Mouse (Mus musculus) heart, embryonic 11.5 days (tissue): ENCODE measurements around the gene Efemp2. TPM values are rescaled to one million over a fixed set of nuclear protein-coding genes. Genes with fewer than 3 reads are reported as not detected.
A peak's percentile ranks its signal among the peaks of the same experiment; 100 is the strongest.

Experiments used
- ATAC-seq: fragments of 200-750 bp; cut with Nextera tagmentation; replicated peaks from 2 replicates; pipeline ENCODE4 v1.8.0; 2017; ENCODE audit warnings: moderate library complexity; ENCODE audit not compliant: insufficient number of reproducible peaks, low FRiP score, low TSS enrichment
- H3K27ac ChIP-seq: fragments of 300-500 bp; sonication (generic); 2 replicates; pipeline ENCODE4 v1.5.1; 2014; ENCODE audit warnings: mild to moderate bottlenecking, low read depth, low read length
- H3K27me3 ChIP-seq: fragments of 300-500 bp; sonication (generic); 2 replicates; pipeline ENCODE4 v1.6.1; 2014; ENCODE audit warnings: mild to moderate bottlenecking, low read length, mixed read lengths; ENCODE audit not compliant: control insufficient read depth, insufficient read depth
- H3K36me3 ChIP-seq: fragments of 300-500 bp; sonication (generic); 2 replicates; pipeline ENCODE4 v1.6.1; 2014; ENCODE audit warnings: mild to moderate bottlenecking, low read length, moderate library complexity, mixed read lengths; ENCODE audit not compliant: control insufficient read depth, insufficient read depth
- H3K4me1 ChIP-seq: fragments of 300-500 bp; sonication (generic); 2 replicates; pipeline ENCODE4 v1.6.1; 2014; ENCODE audit warnings: low read length; ENCODE audit not compliant: control insufficient read depth, insufficient read depth
- H3K4me2 ChIP-seq: fragments of 300-500 bp; sonication (generic); 2 replicates; pipeline ENCODE4 v1.6.1; 2014; ENCODE audit warnings: mild to moderate bottlenecking, moderate library complexity
- H3K4me3 ChIP-seq: fragments of 300-500 bp; sonication (generic); 2 replicates; pipeline ENCODE4 v1.5.1; 2014; ENCODE audit warnings: low read depth, low read length
- H3K9ac ChIP-seq: fragments of 300-500 bp; sonication (generic); 2 replicates; pipeline ENCODE4 v1.6.1; 2014; ENCODE audit warnings: mild to moderate bottlenecking, low read depth, low read length, moderate library complexity
- H3K9me3 ChIP-seq: fragments of 300-500 bp; sonication (generic); replicated peaks from 2 replicates; pipeline ENCODE4 v1.6.1; 2016; ENCODE audit warnings: low read length; ENCODE audit not compliant: control insufficient read depth
- WGBS: fragments of 180-500 bp; shearing (Covaris S2); extraction: QIAGEN DNeasy Blood & Tissue Kit; methylation state at CpG from one replicate; pipeline ENCODE4 v1.1.7; 2014; ENCODE audit not compliant: insufficient replicate concordance; 5-methylcytosine and 5-hydroxymethylcytosine counted together
- polyA plus RNA-seq: library from polyadenylated mRNA; unstranded; fragments of >200 nt; fragmentation: Nextera tagmentation; extraction: Ambion mirVana; gene quantifications from 2 replicates; pipeline ENCODE4 v1.2.1, GENCODE M21; 2014

Efemp2 gene
- polyA plus RNA-seq, 1 experiment from 2014 or later = 72.2 TPM

DNA sequence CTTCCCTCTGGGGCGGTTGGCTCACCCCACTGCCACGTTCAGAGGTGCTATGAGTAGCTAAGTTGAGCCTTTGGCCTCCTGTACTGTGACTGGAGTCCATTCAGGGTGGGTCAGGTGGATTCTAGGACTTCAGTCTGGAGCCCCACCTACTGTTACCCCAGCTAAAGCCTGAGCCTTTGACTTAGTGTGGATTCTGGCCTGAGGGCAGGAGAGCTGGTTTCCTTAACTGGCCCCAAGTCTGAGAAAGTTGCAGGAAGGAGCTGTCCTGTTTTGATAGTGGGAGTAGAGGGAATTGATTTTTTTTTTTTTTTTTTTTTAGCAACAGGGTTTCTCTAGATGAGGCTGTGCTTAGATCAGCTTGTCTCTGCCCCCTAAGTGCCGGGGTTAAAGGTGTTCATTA is 20.6 kb downstream of the Efemp2 start:
- Histone ChIP-seq H3K4me1 (peaks cover 8% of the 10 kb centered on the region), H3K27me3 (no peaks in the 10 kb centered on the region), H3K4me3 (no peak overlapping the region), H3K27ac (no peak overlapping the region), H3K36me3 (peaks cover 34% of the 10 kb centered on the region), H3K9ac (no peak overlapping the region), H3K9me3 (no peaks in the 10 kb centered on the region), H3K4me2 (no peak overlapping the region)
- WGBS = 88% methylated on average over 3 of the region's 3 CpGs
- ATAC-seq = no peak

DNA sequence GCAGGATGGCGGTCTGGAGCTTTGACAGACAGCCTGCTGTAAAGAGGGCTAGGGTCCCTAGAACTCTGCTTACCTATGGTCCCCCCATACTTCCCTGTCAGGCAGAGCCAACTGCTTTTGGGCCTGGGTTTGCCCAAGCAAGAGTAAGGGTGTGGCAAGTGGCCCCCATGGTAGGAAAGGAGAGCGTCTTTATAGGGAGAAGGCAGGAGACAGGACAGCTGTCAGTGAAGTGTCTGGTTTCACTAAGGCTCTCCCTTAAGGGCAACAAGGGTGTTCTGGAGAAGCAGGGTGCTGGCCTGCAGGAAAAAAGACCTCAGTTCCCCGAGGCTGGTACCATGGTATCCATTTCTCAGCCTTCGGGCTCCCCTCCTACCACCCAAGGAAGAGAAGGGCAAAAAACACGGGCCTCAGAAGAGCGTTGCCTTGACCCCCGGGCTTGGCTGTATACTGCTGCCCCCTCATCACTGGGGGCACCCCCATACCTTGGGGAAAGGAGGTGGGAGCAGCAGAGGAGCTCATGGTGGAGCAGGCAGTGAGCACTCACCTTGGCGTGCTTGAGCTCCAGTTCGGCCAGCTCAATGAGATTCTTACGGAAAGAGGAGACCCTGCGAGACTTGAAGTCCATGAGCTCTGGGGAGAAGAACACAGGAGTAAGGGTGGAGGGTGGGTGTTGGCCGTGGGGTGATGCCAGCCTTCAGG is 21.7 kb downstream of the Efemp2 start:
- WGBS = 80% methylated on average over 12 of the region's 12 CpGs
- H3K36me3 ChIP-seq = peaks cover 34% of the 10 kb centered on the region

DNA sequence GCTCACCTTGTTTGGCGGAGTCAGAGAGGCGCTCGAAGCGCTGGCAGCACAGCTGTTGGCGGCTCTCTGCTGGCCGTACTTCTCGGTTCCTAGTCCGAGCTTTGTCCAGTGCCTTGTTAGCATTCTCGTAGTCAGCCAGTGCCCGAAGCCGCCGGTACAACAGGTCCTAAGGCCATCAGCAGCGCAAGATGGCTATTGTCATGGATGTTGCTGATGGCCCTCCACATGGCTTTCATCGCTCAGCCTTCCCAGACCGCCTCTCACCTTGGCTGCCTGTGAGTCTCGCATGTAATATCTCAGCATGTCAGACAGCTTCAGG is 22.3 kb downstream of the Efemp2 start:
- Histone ChIP-seq H3K4me1 (peaks cover 8% of the 10 kb centered on the region), H3K27me3 (no peaks in the 10 kb centered on the region), H3K9ac (no peak overlapping the region), H3K4me2 (no peak overlapping the region), H3K4me3 (no peak overlapping the region), H3K9me3 (no peaks in the 10 kb centered on the region), H3K27ac (no peak overlapping the region), H3K36me3 (peaks cover 34% of the 10 kb centered on the region)
- no peak for ATAC-seq
- 85% methylated on average over 16 of the region's 16 CpGs for WGBS

More for the DNA sequence above, 21.7 kb downstream of the Efemp2 start:
- Histone ChIP-seq H3K9ac (no peak overlapping the region), H3K9me3 (no peaks in the 10 kb centered on the region), H3K27ac (no peak overlapping the region), H3K4me3 (no peak overlapping the region), H3K4me2 (no peak overlapping the region), H3K27me3 (no peaks in the 10 kb centered on the region), H3K4me1 (peaks cover 8% of the 10 kb centered on the region)
- ATAC-seq = no peak

DNA sequence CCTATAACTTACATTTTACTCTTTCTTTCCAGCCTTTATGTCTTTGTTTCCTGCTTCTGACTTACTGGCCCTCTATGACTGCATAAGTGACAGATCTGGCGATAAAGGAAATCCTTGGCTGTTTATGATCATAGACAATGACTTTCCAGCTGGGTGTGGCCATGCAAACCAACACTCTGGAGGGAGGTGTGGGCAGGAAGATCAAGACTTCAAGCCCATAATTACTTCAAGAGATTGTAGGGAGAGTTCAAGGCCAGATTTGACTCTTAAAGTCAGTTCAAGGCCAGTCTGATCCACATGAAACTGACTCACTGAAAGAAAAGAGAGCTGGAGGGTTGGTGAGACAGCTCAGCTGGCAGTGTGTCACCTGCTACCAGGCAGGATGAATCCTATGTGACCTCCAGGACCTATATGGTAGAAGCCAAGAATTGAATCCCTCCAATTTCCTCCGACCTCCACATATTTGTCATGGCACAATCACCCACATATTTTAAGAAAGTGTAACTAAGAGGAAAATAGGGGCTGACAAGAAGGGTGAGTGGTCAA is 26.6 kb downstream of the Efemp2 start:
- no peaks in the 10 kb centered on the region for H3K4me1 ChIP-seq
- no peak overlapping the region for H3K9ac ChIP-seq
- no peaks in the 10 kb centered on the region for H3K9me3 ChIP-seq
- H3K36me3 ChIP-seq = peaks cover 19% of the 10 kb centered on the region
- no peak for ATAC-seq
- no peak overlapping the region for H3K27ac ChIP-seq
- H3K4me2 ChIP-seq = no peak overlapping the region
- no peaks in the 10 kb centered on the region for H3K27me3 ChIP-seq
- WGBS = 86% methylated on average over 2 of the region's 2 CpGs
- H3K4me3 ChIP-seq = no peak overlapping the region

DNA sequence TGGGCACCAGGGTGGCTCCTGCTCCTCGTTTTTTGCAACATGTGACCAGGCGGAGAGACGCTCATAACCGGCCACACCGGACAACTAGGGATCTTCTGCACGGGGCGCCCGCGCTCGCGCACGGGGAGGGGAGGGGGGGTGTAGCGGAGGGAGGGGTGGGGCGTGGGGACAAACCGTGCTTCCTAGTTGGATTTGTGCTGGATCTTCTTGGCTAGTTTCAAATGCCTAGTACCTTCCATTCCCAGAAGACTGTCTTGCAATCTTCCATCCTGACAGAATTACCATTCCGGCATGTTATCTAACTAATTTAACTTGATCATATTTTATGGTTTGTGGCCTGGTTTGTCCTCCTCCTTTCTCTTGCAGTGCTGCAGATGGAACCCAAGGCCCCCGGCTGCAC is 29.9 kb downstream of the Efemp2 start, which contains the start of gene 1700020D05Rik:
TSS of gene 1700020D05Rik (minus strand) at position 101 of the 400 bp plus-strand sequence.
- H3K4me1 ChIP-seq = no peaks in the 10 kb centered on the region
- H3K36me3 ChIP-seq = no peaks in the 10 kb centered on the region
- H3K27me3 ChIP-seq = no peaks in the 10 kb centered on the region
- H3K27ac ChIP-seq = no peak within 1 kb of the TSS
- no peak within 1 kb of the TSS for H3K4me2 ChIP-seq
- H3K9me3 ChIP-seq = no peaks in the 10 kb centered on the region
- H3K9ac ChIP-seq = no peak within 1 kb of the TSS
- no peak within 1 kb of the TSS for H3K4me3 ChIP-seq
- no peak for ATAC-seq
- 44% methylated on average over 16 of the region's 17 CpGs for WGBS

DNA sequence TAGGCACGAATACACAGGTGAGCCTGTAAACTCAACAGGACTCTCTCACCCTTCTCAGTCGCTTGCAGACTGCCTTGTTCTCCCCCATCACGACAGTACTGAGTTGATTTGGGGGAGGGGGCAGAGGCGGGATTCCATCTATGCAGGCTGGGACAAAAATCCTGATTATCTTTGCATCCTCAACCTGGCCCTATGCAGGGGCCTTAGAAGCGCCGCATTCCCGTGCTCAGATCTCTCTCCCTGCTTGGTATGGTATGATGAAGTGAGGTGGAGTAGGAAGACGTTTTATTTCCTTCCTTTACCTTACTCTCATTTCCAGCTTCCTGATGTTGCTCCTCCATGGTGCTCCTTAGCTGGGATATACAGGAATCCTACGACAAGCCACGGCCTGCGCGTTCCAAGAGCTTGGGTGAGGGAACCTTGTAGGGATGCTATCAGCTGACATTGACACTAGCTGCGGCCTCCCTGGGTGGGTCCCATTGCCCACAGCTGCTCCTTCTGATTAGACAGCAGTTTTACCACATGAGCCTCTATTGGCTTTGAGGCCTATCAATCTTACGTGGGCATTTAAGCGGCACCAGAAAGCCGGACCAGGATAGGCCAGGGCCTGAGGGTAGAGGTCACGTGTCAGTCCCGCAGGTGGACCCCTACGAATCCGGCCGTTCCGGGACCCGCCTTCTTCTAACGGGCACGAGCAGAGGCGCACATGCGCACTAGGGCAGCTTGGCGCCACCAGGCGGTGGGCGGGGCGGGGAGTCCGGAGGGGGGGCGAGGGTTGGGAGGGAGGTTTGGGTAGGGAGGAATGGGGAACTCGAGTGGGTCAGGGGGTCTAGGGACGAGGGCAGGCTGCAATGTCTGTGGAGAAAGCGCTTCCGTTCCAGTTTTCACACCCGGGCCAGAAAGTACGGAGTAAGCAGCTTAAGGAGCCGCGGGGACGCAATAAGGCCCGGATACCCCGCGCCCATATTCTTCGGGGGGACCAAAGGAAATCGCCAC is 36.6 kb downstream of the Efemp2 start, which contains the start of gene Snx32:
TSS of gene Snx32 (minus strand) at position 508 of the 996 bp plus-strand sequence.
- H3K4me1 ChIP-seq = peaks cover 11% of the 10 kb centered on the region
- peak within 1 kb of the TSS; percentile 47 for H3K4me3 ChIP-seq
- H3K27ac ChIP-seq = 0 out of 2 replicates have a peak within 1 kb of the TSS, but pooled peaks have one; percentile 50
- H3K36me3 ChIP-seq = no peaks in the 10 kb centered on the region
- H3K9me3 ChIP-seq = no peaks in the 10 kb centered on the region
- no peaks in the 10 kb centered on the region for H3K27me3 ChIP-seq
- H3K9ac ChIP-seq = peak within 1 kb of the TSS; percentile 73
- ATAC-seq = peak; percentile 99
- H3K4me2 ChIP-seq = peak within 1 kb of the TSS; percentile 90
- WGBS = 3% methylated on average over 47 of the region's 47 CpGs

DNA sequence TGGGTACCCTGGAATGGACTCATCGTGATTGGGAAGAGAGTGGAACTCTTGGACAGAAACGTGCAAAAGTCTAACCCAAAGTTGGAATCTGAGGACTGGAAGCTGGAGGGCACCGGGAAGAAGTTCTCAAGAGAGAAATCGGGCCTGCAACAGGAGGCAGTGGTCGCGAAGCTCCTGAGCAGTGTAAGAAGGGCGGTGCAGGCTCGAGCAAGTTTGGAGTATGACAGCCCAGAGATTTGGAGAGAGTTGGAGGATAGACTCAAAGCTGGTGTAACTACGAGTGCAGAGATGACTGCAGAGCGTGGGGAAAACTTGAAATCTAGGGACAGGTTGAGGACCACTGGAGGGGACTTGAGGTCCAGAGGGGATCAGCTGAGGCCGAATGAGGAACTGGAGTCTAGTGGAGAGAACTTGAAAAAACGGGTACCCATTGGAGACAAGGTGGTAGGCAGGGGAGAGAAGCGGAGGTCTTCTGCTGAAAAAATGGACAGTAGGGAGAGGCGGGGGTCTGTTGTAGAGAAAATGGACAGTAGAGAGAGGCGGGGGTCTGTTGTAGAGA is 37.4 kb downstream of the Efemp2 start:
- peak overlapping the region; percentile 90 for H3K4me2 ChIP-seq
- no peak for ATAC-seq
- no peaks in the 10 kb centered on the region for H3K9me3 ChIP-seq
- no peaks in the 10 kb centered on the region for H3K36me3 ChIP-seq
- WGBS = 48% methylated on average over 15 of the region's 15 CpGs
- peaks cover 11% of the 10 kb centered on the region for H3K4me1 ChIP-seq
- H3K27ac ChIP-seq = no peak overlapping the region
- H3K4me3 ChIP-seq = peak overlapping the region; percentile 47
- no peaks in the 10 kb centered on the region for H3K27me3 ChIP-seq
- peak overlapping the region; percentile 68 for H3K9ac ChIP-seq
